21 mouse cellular contexts compared by ENCODE assay signal in genomic region chr13:32444531-32444930, GRCm38 (mm10).
DNase-seq lines count a peak whose midpoint lies in the region.
"Had no signal": no experiment of that assay in that cellular context is flagged by ENCODE, and none has a peak within 500 bp of the region (broad histone marks: within the 10 kb centered on the region; RNA-seq: fewer than 3 reads in every experiment).

No protein-coding gene starts in this region.

- H3K27me3 ChIP-seq in heart, embryonic 10.5 days (ENCODE audit: insufficient read depth, poor library complexity, severe bottlenecking), result no peaks in the 10 kb centered on the region
- H3K27me3 ChIP-seq: CH12.LX; embryonic facial prominence, embryonic 12.5 days; forebrain, embryonic 13.5 days; Patski had no signal

- intact Hi-C loops in gastrocnemius, postnatal 36 days (cut with DNase I), result no loop called here

- H3K9me3 ChIP-seq in heart, embryonic 10.5 days, result no peaks in the 10 kb centered on the region
- H3K9me3 ChIP-seq: embryonic facial prominence, embryonic 10.5 days; embryonic facial prominence, embryonic 12.5 days; forebrain, embryonic 13.5 days; G1E had no signal

- DNase-seq in gastrocnemius, adult 18-20 months (ENCODE audit: low spot score), result peak; percentile 14
- DNase-seq in gastrocnemius, postnatal 4 days (ENCODE audit: low spot score in 2 of 2), result no peak
- DNase-seq in gastrocnemius, postnatal 25 days, result peak; percentile 9
- DNase-seq in gastrocnemius, postnatal 36 days, result no peak
- peak; percentile 11 to 31 for DNase-seq in heart, adult 9 months (ENCODE audit: low spot score in 2 of 2)
- DNase-seq in heart, embryonic 10.5 days (ENCODE audit: low spot score), result no peak
- DNase-seq in skeletal muscle tissue, adult 2 months (ENCODE audit: low read depth, low spot score), result peak; percentile 43
- DNase-seq: adrenal gland, adult 8-10 months; adrenal gland, postnatal 14 days; B cell, adult 2 months; cerebellum, adult 11-12 months; cerebellum, adult 2 months; cerebellum, adult 9-10 months; cerebellum, postnatal 10 days; cerebellum, postnatal 25 days had no signal

- H3K36me3 ChIP-seq in heart, embryonic 10.5 days, result no peaks in the 10 kb centered on the region
- H3K36me3 ChIP-seq: embryonic facial prominence, embryonic 10.5 days; embryonic facial prominence, embryonic 12.5 days; G1E had no signal

- H3K4me3 ChIP-seq in heart, embryonic 10.5 days, result no peak overlapping the region
- H3K4me3 ChIP-seq: embryonic facial prominence, embryonic 10.5 days; embryonic facial prominence, embryonic 12.5 days; forebrain, embryonic 13.5 days had no signal

- H3K4me1 ChIP-seq in heart, embryonic 10.5 days, result no peaks in the 10 kb centered on the region
- H3K4me1 ChIP-seq: embryonic facial prominence, embryonic 10.5 days; embryonic facial prominence, embryonic 12.5 days; forebrain, embryonic 13.5 days had no signal

- 57% methylated on average over 3 of the region's 3 CpGs for whole genome bisulfite sequencing in heart, embryonic 10.5 days

- no peak overlapping the region for H3K27ac ChIP-seq in heart, embryonic 10.5 days
- H3K27ac ChIP-seq: embryonic facial prominence, embryonic 10.5 days; embryonic facial prominence, embryonic 12.5 days; forebrain, embryonic 13.5 days had no signal

Comparison
In these comparisons a context has a peak if more than half of its experiments do, and no peak if none do; other contexts are left out.
1. DNase-seq: peak in gastrocnemius, adult 18-20 months (single experiment), gastrocnemius, postnatal 25 days (single experiment), heart, adult 9 months (2 of 2) and skeletal muscle tissue, adult 2 months (single experiment); none in gastrocnemius, postnatal 4 days (0 of 2), gastrocnemius, postnatal 36 days (0 of 2) and heart, embryonic 10.5 days (single experiment).